Mouse (Mus musculus) testis, adult 10 weeks (tissue): ENCODE results near the gene Pygl. TPM values are rescaled to one million over a fixed set of nuclear protein-coding genes. Genes with fewer than 3 reads are reported as not detected.

Experiments used
- polyA plus RNA-seq: library from polyadenylated mRNA; stranded (reverse); fragments of 350-450 nt; fragmentation: Illumina TruSeq; extraction: RNeasy Lipid Tissue Mini Kit (QIAGEN cat#74804); gene quantifications from one replicate; pipeline ENCODE4 v1.2.3, GENCODE M21; 2014; ENCODE audit warnings: low read depth, low replicate concordance

Gene Pygl
- polyA plus RNA-seq: 5.3 TPM

DNA sequence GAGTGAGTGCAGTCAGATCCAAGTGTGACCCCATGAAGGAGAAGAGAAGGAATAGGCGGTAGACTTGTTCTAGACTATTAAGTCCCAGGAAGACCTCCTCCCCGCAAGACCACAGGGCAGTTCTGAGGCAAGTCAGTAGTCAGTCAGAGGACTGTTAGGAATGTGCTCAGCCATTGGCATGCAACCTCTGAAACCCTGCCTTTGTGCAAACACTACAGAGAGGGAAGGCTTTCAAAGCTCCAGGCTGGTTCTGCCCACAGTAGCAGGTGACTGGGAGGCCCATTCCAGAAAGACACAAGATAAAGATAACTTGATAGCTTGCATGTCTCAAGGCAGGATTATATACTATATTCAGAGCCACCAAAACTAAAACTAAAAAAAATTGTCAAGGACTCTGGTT is at the start of gene Pygl:
Gene Pygl (minus strand): TSS at position 195 of the 400 bp plus-strand sequence.

GRCm38 (mm10) chr12:70153842-70154241 is 77.4 kb downstream of the Pygl start, which contains the start of gene Abhd12b:
Abhd12b (plus strand) TSS chr12:70154142.

Other genes with a start within 250 kb of the Pygl start
- gene Sav1, start 244.5 kb downstream of the Pygl start, polyA plus RNA-seq: 147 TPM
- 0.41 TPM for gene Nin, start 117.8 kb downstream of the Pygl start, polyA plus RNA-seq
- gene Abhd12b, start 77.3 kb downstream of the Pygl start, polyA plus RNA-seq: not detected
- 0.74 TPM for gene Trim9, start 116.1 kb upstream of the Pygl start, polyA plus RNA-seq
- 80.4 TPM for gene Tmx1, start 221.6 kb upstream of the Pygl start, polyA plus RNA-seq